Mouse (Mus musculus) layer of hippocampus, adult 2 months (tissue): Measurements from ENCODE around the gene Bub1. TPM values are rescaled to one million over a fixed set of nuclear protein-coding genes. Genes with fewer than 3 reads are reported as not detected.

ENCODE experiments used
- DNase-seq, 2 experiments: peaks; one replicate each; pipeline ENCODE4 v3.0.0; 2022; ENCODE audit warnings: low spot score in 2 of 2
- H3K27ac ChIP-seq: fragments of 200-600 bp; 2 replicates; pipeline ENCODE4 v1.8.1; 2022
- H3K4me3 ChIP-seq: fragments of 200-600 bp; 2 replicates; pipeline ENCODE4 v1.8.1; 2022; ENCODE audit warnings: mild to moderate bottlenecking
- CTCF ChIP-seq: fragments of 200-600 bp; conservative IDR thresholded peaks from 2 replicates; pipeline ENCODE4 v1.8.1; 2022; ENCODE audit warnings: antibody characterized with exemption, mild to moderate bottlenecking, moderate library complexity
- total RNA-seq, 2 experiments: library from RNA; stranded (reverse); gene quantifications; 2 replicates each; pipeline ENCODE4 v1.2.3; 2021

The Bub1 gene
- total RNA-seq, 2 experiments from 2014 or later, result 0.25 to 0.77 TPM

DNA sequence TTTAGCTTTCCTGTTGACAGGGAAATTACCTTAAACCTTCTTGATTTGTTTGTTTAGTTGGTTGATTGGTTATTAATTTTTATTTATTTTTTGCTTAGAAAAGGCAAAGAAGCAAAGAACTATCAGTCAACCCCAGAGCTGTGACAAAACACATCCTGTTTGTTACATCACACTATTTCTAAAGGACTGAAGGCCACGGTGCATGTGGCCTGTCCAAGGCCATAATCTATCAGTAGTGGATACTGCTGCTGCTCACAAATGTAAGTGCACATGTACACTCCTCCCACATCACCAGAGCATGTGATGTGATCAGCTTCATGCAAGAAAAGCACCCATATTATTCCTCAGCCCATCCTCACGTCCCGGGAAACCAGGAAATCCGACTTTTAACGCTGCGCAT is 71.7 kb downstream of the Bub1 start:
- no peak for TF ChIP-seq CTCF
- no peak for DNase-seq
- H3K27ac ChIP-seq, result no peak overlapping the region
- H3K4me3 ChIP-seq, result no peak overlapping the region

- no peak; the same call in 1 of the 2 replicates for TF ChIP-seq CTCF
- no peak overlapping the region for H3K27ac ChIP-seq
- no peak overlapping the region for H3K4me3 ChIP-seq
- no peak for DNase-seq
Observed at GRCm38 (mm10) chr2:127759157-127759880, 72.3 kb downstream of the Bub1 start.

DNA sequence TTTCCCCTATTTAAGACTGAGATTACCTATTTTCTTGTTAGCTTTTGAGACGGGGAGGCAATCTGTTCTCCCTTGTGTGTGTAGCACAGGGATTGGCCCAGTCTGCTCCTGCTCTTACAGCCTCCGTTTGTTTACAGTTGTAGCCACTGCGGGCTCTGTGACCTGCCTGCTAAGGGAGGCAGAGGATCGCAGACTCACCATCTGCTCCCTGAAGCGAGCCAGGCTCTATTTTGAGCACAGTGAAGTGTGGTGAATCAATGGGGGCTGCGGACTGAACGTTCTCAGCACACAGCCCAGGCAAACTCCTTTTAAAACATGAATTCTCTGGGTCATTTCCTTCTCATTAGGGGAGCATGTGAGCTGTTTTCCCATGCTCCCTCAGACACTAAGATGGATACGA is 74.5 kb downstream of the Bub1 start:
- peak; percentile 53 to 56 for DNase-seq

DNA sequence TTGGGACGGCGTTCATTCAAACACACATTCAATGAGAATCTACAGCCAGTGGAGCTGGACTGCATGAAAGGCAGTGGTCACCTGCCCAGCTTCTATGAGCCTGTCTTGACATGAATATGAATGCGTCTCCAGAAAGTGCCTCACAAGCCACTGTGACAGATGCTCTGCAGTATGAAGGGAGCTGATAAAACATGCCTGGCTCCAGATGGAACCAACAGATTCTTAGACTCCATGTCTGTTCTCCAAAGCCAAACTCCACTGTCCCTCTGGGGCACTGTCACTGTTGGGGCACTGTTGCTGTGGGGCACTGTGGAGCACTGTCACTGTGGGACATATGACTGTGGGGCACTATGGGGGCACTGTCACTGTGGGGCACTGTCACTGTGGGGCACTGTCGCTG is 77.6 kb downstream of the Bub1 start:
- no peak for TF ChIP-seq CTCF
- DNase-seq, result peak; percentile 7 to 15
- H3K27ac ChIP-seq, result no peak overlapping the region
- no peak overlapping the region for H3K4me3 ChIP-seq

More for the DNA sequence above, 74.5 kb downstream of the Bub1 start:
- Histone ChIP-seq H3K27ac (peak overlapping the region; percentile 77), H3K4me3 (no peak overlapping the region)
- no peak for TF ChIP-seq CTCF

DNA sequence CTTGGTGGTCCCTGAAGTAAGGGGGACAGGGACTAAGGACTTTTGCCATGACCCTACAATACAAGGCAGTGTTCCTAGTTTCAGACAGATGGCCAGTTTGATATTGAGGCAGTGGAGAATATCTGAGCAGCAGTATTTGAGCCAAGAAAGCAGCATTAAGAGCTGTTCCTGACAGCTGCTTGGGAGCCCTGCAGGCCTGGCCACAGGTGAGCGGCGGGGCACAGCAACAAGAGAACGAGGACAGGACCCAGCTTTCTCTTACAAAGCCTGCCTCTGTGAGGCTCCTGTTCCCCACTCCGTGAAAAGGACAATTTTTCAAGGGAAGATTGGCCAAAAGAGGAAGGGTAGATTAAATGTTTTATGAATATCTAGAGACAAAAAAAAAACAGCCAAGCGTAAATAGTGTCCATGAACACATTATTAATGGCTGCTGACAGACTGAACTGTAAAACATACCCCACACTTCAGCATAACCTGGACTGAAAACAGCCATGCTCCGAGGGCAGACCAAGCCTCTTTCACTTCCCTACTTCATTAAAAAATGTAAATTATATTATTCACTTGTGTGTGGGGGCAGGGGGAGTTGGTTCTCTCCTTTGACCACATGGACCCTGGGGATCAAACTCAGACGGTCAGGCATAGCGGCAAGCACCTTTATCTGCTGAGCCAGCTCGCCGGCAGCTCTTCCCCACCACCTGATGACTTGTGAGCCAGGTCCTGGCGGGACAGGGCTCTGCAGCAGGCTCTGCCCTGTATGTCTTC is 79.6 kb downstream of the Bub1 start:
- no peak for DNase-seq
- no peak for TF ChIP-seq CTCF

More for the DNA sequence above, 79.6 kb downstream of the Bub1 start:
- no peak overlapping the region for H3K27ac ChIP-seq
- no peak overlapping the region for H3K4me3 ChIP-seq

Other genes with a start within 250 kb of the Bub1 start
- gene Zfp661, start 244.8 kb downstream of the Bub1 start, total RNA-seq, result 1 to 10 TPM; 7.8 to 8.6 TPM
- gene Mrps5, start 244.6 kb downstream of the Bub1 start, total RNA-seq, result 10 to 100 TPM; 91.9 TPM
- gene Mal, start 175.2 kb downstream of the Bub1 start, total RNA-seq, result 10 to 100 TPM; 84.9 to 92.5 TPM
- gene Mall, start 101.9 kb downstream of the Bub1 start, total RNA-seq, result under 1 TPM; 0.47 to 0.54 TPM
- gene Nphp1, start 43.0 kb downstream of the Bub1 start, total RNA-seq, result 10 to 100 TPM; 21.4 to 25.0 TPM
- 10 to 100 TPM; 52.6 to 55.4 TPM for gene Mtln, start 39.4 kb downstream of the Bub1 start, total RNA-seq
- gene Acoxl, start 7.0 kb upstream of the Bub1 start, total RNA-seq, result not detected